Mouse (Mus musculus) adrenal gland, postnatal 4 days (tissue): ENCODE data around the gene Hs3st3b1. TPM values are rescaled to one million over a fixed set of nuclear protein-coding genes. Genes with fewer than 3 reads are reported as not detected.

Source experiments
- DNase-seq, 2 experiments: peaks; one replicate each; pipeline ENCODE4 v3.0.0; 2021 to 2022; ENCODE audit warnings: low spot score in 2 of 2, mixed read lengths in 2 of 2
- total RNA-seq, 2 experiments: library from RNA; stranded (reverse); gene quantifications; 2 replicates each; pipeline ENCODE4 v1.2.3; 2021

The Hs3st3b1 gene
- total RNA-seq, 2 experiments from 2014 or later: 5.0 to 9.1 TPM

DNA sequence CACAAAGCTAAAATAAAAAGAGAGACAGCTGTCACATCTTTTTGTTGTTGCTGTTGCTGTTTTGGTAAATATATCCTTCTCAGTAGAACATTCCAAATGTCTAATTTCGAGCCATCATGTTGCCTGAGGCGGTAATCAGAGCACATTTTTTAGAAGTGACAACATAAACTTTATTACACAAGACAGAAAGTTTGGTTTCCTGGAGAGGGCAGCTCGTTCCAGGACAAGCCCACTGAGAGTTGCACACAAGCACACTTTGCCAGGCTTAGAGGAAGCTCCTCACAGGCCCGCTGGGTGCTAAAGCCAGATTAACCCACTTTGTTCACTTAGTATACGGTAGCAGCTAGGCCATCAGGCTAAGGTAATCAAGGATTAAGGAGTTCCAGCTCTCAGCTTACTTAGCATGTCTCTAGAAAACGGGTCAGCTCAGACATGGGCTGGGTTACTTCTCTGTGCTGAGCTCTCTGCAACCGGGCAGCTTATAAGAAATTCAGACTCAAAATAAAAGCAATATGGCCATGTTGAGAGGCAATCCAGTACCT lies 30.5 kb downstream of the Hs3st3b1 start:
- no peak for DNase-seq

- no peak for DNase-seq
These were observed 38.7 kb downstream of the Hs3st3b1 start for GRCm38 (mm10) chr11:63883385-63883784.

GRCm38 (mm10) chr11:63880296-63880695 lies 41.8 kb downstream of the Hs3st3b1 start:
- DNase-seq: no peak

DNA sequence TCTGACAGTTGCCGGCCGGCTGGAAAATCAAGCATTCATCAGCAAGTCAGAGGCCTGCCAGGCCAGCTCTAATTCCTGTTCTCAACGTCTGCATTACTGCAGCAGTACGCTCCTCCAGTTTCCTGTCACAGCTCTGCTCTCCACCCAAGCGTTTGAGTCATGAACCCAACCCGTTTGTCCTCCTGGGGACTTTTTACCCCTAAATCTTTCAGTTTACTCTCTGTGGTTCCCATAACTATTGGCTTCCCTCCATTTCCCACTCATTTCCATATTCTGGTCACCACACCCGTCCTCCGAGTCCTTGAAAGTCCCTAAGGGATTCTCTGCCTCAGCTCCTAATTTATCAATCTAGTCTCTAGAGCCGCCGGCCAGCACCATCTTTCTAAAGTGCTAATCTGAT lies 42.8 kb downstream of the Hs3st3b1 start:
- DNase-seq: no peak

GRCm38 (mm10) chr11:63878616-63879015 lies 43.5 kb downstream of the Hs3st3b1 start:
- no peak for DNase-seq

DNA sequence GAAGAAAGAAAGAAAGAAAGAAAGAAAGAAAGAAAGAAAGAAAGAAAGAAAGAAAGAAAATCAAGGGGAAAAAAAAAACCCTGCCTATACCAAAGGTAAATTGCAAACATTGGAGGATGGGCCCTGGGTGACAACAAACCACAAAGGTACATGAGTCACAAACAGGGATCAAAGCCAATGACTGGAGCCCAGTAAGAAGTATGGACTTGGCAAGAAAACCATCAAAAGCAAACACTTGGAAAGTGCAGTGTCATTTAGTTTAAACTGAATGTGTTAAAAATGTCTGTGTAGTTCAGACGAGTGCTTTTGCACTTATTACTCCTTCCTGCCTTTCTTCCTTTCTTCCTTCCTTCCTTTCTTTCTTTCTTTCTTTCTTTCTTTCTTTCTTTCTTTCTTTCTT lies 59.3 kb downstream of the Hs3st3b1 start:
- DNase-seq: no peak

- no peak for DNase-seq
These were observed 60.1 kb downstream of the Hs3st3b1 start for GRCm38 (mm10) chr11:63861982-63862381.

GRCm38 (mm10) chr11:63851041-63851730 lies 70.9 kb downstream of the Hs3st3b1 start:
- DNase-seq: no peak

DNA sequence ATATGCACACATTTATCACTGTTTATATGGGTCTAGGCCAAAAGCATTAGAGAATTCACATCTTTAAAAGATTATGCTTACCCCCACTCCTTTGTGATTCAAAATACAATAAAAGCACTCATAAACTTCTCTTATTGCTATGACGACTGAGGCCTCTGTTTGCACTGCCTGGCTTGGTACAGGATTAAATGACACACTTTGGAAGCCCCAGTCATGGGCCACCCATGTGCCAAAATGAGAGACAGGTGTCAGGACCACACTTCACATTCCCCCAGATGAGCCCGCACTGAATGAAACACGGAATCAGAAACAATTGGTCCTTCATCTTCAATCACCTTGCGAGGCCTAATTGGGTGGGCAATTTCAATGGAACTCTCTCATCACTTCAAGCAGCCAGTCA lies 71.8 kb downstream of the Hs3st3b1 start:
- DNase-seq: no peak

DNA sequence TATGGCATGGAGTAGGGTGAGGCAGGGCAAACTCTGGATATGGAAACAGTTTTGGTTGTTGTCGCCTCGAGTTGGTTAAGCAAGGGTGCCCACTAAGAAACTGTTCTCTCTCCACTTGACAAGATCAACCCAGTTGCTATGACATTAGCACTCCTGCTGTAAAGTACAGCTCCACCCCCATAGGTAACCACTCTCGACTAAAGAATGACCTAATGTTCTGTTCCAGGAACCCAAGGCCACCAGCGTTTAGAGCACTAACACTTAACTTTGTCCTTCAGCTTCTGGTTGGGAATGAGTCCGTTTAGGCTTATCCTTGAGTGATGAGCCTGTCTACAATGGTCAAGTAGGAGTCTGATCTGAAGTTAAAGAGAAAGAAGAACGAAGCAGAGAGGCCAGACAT lies 76.7 kb downstream of the Hs3st3b1 start:
- DNase-seq: no peak

- no peak for DNase-seq
These were observed 77.4 kb downstream of the Hs3st3b1 start for GRCm38 (mm10) chr11:63844701-63845100.

GRCm38 (mm10) chr11:63837526-63837925 lies 84.6 kb downstream of the Hs3st3b1 start:
- no peak for DNase-seq

Other genes starting within 250 kb of the Hs3st3b1 start
- 10 to 100 TPM; 26.8 to 27.2 TPM for gene Cox10, start 157.2 kb upstream of the Hs3st3b1 start, total RNA-seq